Mouse (Mus musculus) ovary, postnatal 10 days (tissue): ENCODE data around the gene Uso1.

Experiments
- DNase-seq: peaks from one replicate; pipeline ENCODE4 v3.0.0; 2022; ENCODE audit warnings: low spot score

Gene Uso1

DNA sequence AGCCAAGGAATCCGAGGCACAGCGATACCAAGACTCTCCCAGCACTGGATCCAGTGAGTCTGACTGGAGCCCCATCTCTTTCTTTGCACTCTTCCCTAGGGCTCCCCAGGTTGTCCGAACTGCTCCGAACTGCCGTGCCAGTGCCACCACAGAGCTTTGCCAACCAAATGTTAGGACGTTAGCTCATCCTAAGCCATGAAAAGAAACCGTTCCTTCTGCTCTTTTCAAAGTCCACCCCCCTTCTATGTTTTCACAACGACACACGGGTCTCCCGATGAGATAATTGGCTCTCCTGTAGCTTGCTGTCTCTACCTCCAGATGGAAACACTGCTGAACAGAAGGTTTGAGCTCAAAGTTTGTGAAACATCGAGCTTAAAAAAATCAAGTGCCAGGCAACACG lies 103.0 kb downstream of the Uso1 start:
- no peak for DNase-seq

DNA sequence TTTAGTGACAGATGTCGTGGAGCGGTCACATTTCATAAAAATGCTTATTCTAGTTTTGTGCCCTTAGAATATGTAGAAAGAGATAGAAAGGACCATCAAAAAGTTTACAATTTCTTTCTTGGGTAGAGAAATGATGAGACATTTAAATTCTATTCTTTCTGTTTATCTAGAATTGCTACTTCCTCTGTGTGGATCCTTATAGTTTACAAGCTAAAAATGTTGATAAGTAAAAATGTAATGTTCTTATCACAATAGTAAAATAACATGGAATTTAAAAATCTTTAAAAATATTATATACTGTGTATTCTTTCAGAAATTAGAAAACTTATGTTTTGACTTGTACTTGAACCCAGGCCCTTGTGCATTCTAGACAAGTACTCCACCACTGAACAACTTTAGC lies 107.2 kb downstream of the Uso1 start:
- DNase-seq, result no peak

DNA sequence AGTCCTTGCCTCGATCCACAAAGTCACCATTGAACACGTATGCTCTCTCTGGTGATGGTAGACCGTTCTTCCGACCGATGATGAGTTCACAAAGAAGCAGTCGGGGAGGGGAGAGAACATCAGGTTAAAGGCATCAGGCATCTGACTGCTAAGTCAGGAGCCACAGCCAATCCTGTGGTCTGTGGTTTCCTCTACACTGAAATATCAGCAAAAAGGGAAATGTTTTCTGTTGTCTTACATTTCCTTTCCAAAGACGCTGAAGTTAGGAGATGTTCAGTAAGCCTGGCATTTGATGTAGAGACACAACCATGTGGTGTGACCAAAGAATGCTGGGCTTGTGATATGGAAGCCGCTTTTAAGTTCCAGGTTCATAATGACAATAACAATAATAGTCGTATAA lies 107.7 kb downstream of the Uso1 start:
- DNase-seq, result no peak

DNA sequence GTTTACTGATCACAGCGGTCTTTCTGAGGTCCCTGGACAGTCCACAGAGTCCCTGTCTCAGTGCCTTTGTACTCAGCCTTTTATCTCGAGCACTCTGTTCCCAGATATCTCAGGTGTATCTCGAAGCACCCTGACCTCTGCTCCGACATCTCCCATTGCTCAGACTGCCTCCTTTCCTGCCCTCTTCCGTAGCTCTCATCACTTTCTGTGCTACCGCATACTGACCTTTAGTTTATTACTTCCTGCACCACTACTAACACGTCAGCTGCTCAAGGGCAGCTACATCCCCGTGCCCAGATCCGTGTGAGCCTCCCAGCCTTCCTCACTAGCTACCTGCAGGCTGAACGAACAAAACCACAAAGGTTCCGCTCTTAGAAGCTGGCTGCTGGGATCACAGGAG lies 110.9 kb downstream of the Uso1 start:
- no peak for DNase-seq

DNA sequence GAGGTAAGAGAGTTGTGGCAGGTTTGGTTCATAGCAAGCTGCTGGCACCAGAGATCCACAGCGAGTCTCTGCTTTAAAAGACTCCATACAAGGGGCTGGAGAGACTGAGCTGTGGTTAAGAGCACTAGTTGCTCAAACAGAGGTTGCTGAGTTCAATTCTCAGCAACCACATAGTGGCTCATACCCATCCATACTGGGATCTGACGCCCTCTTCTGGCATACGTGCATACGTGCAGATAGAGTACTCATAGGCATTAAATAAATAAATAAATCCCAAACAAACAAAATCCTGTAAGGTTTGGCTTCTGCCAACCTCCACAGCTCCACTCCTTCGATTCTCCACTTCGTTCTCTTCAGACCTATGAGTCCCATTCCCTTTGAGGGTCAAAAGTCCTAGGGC lies 114.3 kb downstream of the Uso1 start:
- DNase-seq, result no peak
